Mouse (Mus musculus) liver, embryonic 13.5 days (tissue): Measurements from ENCODE around the gene Mdm2. TPM values are rescaled to one million over a fixed set of nuclear protein-coding genes. Genes with fewer than 3 reads are reported as not detected.

Source experiments
- ATAC-seq: fragments of 200-750 bp; cut with Nextera tagmentation; 2 replicates; pipeline ENCODE4 v1.8.0; 2017; ENCODE audit warnings: low read depth, mild to moderate bottlenecking, moderate number of reproducible peaks, moderate library complexity
- DNase-seq: peaks from one replicate; pipeline ENCODE4 v3.0.0; 2022
- H3K27ac ChIP-seq: fragments of 300-500 bp; sonication (generic); 2 replicates; pipeline ENCODE4 v1.5.1; 2015; ENCODE audit warnings: moderate library complexity, mild to moderate bottlenecking, inconsistent platforms
- H3K27me3 ChIP-seq: fragments of 300-500 bp; sonication (generic); 2 replicates; pipeline ENCODE4 v1.6.1; 2015; ENCODE audit warnings: mild to moderate bottlenecking, inconsistent platforms
- H3K36me3 ChIP-seq: fragments of 300-500 bp; sonication (generic); 2 replicates; pipeline ENCODE4 v1.6.1; 2015; ENCODE audit warnings: mild to moderate bottlenecking, inconsistent platforms
- H3K4me1 ChIP-seq: fragments of 300-500 bp; sonication (generic); replicated peaks from 2 replicates; pipeline ENCODE4 v1.6.1; 2015; ENCODE audit warnings: inconsistent platforms
- H3K4me2 ChIP-seq: fragments of 300-500 bp; sonication (generic); 2 replicates; pipeline ENCODE4 v1.6.1; 2015; ENCODE audit warnings: inconsistent platforms, mild to moderate bottlenecking, moderate library complexity
- H3K4me3 ChIP-seq: fragments of 300-500 bp; sonication (generic); replicated peaks from 2 replicates; pipeline ENCODE4 v1.5.1; 2015; ENCODE audit warnings: mild to moderate bottlenecking, inconsistent platforms
- H3K9ac ChIP-seq: fragments of 300-500 bp; sonication (generic); 2 replicates; pipeline ENCODE4 v1.6.1; 2015; ENCODE audit warnings: mild to moderate bottlenecking, inconsistent platforms
- H3K9me3 ChIP-seq: fragments of 300-500 bp; sonication (generic); replicated peaks from 2 replicates; pipeline ENCODE4 v1.6.1; 2016; ENCODE audit warnings: inconsistent platforms
- WGBS: fragments of 180-500 bp; shearing (Covaris S2); methylation state at CpG from one replicate; pipeline ENCODE4 v1.1.7; 2015; ENCODE audit not compliant: insufficient replicate concordance; 5-methylcytosine and 5-hydroxymethylcytosine counted together
- polyA plus RNA-seq: library from polyadenylated mRNA; unstranded; fragments of >200 nt; fragmentation: Nextera tagmentation; extraction: Ambion mirVana; gene quantifications from 2 replicates; pipeline ENCODE4 v1.2.1, GENCODE M21; 2015

Gene Mdm2
- polyA plus RNA-seq, 1 experiment from 2014 or later, result 16.3 TPM

DNA sequence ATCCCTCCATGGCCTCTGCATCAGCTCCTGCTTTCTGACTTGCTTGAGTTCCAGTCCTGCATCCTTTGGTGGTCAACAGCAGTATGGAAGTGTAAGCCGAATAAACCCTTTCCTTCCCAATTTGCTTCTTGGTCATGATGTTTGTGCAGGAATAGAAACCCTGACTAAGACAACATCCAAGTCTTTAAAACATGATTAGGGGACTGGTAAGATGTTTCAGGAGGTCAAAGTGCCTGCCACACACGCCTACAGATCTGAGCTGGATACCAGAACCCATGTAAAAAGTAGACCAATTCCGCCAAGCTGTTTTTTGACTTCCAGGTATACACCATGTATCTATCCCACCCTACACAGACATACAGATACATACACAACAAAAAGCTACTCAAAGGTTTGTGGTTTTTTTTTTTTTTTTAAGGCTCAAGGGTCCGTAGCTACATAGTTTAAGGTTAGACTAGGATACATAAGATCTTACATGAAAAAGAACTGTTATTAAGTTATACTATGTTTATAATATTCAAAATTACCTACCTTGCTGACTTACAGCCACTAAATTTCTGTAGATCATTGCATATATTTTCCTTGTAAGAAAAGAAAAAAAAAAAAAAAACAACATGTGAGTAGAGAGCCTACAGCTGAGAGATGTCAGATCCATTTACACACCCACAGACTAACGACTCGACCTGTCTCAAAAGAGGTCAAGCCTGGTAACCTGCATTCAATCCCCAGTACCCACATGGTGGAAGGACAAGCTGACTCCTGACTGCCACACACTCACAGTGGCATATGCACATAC lies 9.3 kb downstream of the Mdm2 start:
- 89% methylated on average over 6 of the region's 6 CpGs for WGBS
- H3K27me3 ChIP-seq, result no peaks in the 10 kb centered on the region
- H3K4me3 ChIP-seq, result no peak overlapping the region
- no peaks in the 10 kb centered on the region for H3K9me3 ChIP-seq
- no peak for ATAC-seq
- no peak overlapping the region for H3K9ac ChIP-seq
- H3K4me1 ChIP-seq, result peaks cover 3% of the 10 kb centered on the region; the same call in 1 of the 2 replicates
- H3K36me3 ChIP-seq, result peaks cover 93% of the 10 kb centered on the region
- H3K4me2 ChIP-seq, result no peak overlapping the region
- DNase-seq, result no peak
- H3K27ac ChIP-seq, result no peak overlapping the region

DNA sequence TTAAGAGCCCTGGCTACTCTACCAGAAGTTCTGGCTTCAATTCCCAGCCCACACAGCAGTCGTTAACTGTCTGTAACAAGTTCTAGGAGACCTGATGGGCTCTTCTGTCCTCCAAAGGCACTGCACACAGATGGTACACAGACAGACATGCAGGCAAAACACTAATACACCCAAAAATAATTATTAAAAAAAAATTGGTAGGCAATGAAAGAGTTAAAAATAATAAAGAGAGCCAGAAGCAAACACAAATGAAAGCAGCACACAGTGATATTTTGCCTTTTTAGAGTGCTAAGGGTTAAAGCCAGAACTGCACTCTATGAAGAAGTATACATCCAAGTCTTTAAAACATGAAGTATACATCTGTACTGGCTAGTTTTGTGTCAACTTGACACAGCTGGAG lies 10.1 kb downstream of the Mdm2 start:
- no peak overlapping the region for H3K4me3 ChIP-seq
- no peaks in the 10 kb centered on the region for H3K9me3 ChIP-seq
- 82% methylated on average over 1 of the region's 1 CpGs for WGBS
- peaks cover 3% of the 10 kb centered on the region; the same call in 1 of the 2 replicates for H3K4me1 ChIP-seq
- no peak overlapping the region for H3K9ac ChIP-seq
- no peak overlapping the region for H3K27ac ChIP-seq
- DNase-seq (no peak), ATAC-seq (no peak)
- peaks cover 96% of the 10 kb centered on the region for H3K36me3 ChIP-seq
- no peak overlapping the region for H3K4me2 ChIP-seq
- no peaks in the 10 kb centered on the region for H3K27me3 ChIP-seq

- H3K36me3 ChIP-seq, result peaks cover 96% of the 10 kb centered on the region
- no peak overlapping the region for H3K9ac ChIP-seq
- WGBS, result 91% methylated on average over 4 of the region's 4 CpGs
- H3K27ac ChIP-seq, result no peak overlapping the region
- no peaks in the 10 kb centered on the region for H3K27me3 ChIP-seq
- ATAC-seq (no peak), DNase-seq (no peak)
- H3K4me1 ChIP-seq, result peaks cover 3% of the 10 kb centered on the region; the same call in 1 of the 2 replicates
- H3K9me3 ChIP-seq, result no peaks in the 10 kb centered on the region
- no peak overlapping the region for H3K4me2 ChIP-seq
- no peak overlapping the region for H3K4me3 ChIP-seq
Measured at GRCm38 (mm10) chr10:117699914-117700313, 10.6 kb downstream of the Mdm2 start.

DNA sequence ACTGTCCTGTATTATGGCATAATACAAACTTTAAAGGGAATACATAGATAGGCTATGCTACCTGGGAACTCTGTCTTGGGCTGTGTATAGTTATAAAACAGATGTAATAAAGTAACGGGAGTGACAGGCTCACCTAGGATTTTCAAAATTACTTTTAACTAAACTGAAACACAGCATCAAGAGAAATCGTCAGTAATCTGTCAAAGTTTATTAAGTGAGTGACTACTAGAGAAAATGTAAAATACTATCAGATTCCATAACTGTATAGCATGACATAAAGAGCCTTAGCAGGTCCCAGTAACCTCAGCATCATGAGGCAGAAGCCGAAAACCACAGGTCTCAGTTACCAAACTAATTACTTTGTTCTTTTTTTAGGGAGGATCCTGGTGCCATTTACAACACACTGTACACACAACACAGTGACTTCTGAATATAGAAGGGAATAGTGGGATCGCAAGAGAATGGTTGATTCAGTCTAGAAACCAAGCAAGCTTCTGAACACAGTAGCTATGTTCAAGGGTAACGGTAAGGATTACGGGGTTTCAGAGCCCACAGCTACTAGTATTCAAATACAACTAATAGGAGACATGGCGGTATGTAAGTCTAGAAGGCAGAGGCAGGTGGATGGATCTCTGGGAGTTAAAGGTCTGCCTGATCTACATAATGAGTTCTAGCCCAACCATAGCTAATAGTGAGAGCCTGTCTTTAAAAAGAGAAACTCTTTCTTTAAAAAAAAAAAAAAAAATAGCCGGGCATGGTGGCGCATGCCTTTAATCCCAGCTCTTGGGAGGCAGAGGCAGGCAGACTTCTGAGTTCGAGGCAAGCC lies 12.0 kb downstream of the Mdm2 start:
- no peaks in the 10 kb centered on the region for H3K27me3 ChIP-seq
- H3K4me2 ChIP-seq, result no peak overlapping the region
- peaks cover 3% of the 10 kb centered on the region; the same call in 1 of the 2 replicates for H3K4me1 ChIP-seq
- 92% methylated on average over 10 of the region's 10 CpGs for WGBS
- H3K27ac ChIP-seq, result no peak overlapping the region
- DNase-seq (no peak), ATAC-seq (no peak)
- no peak overlapping the region for H3K4me3 ChIP-seq
- no peak overlapping the region for H3K9ac ChIP-seq
- H3K36me3 ChIP-seq, result peaks cover 95% of the 10 kb centered on the region
- H3K9me3 ChIP-seq, result no peaks in the 10 kb centered on the region

DNA sequence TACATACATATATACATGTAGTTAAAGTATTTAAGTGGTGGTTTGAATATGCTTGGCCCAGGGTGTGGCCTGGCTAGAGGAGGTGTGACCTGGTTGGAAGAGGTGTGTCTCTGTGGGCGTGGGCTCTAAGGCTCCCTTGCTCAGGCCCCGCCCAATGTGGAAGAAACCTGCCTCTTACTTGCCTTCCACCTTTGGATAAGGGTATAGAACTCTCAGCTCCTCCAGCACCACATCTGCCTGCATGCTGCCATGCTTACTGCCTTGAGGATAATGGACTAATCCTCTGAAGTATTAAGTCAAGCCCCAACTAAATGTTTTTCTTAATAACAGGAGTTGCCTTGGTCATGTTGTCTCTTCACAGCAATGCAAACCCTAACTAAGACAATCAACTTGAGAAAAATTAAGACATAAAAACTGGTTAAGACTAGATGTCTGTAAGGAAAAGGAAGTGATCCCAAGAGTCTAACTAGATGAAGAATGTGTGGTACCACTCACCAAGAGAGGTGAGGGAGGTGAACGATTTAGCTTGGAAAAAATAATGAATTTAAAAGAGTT lies 12.9 kb downstream of the Mdm2 start:
- no peaks in the 10 kb centered on the region for H3K9me3 ChIP-seq
- ATAC-seq (peak; percentile 72), DNase-seq (no peak)
- H3K4me2 ChIP-seq, result no peak overlapping the region
- H3K27me3 ChIP-seq, result no peaks in the 10 kb centered on the region
- H3K4me1 ChIP-seq, result peaks cover 3% of the 10 kb centered on the region; the same call in 1 of the 2 replicates
- H3K4me3 ChIP-seq, result no peak overlapping the region
- no peak overlapping the region for H3K27ac ChIP-seq
- H3K9ac ChIP-seq, result no peak overlapping the region
- WGBS, result 88% methylated on average over 3 of the region's 3 CpGs
- peaks cover 92% of the 10 kb centered on the region for H3K36me3 ChIP-seq

GRCm38 (mm10) chr10:117696827-117697560 lies 13.6 kb downstream of the Mdm2 start:
- no peak for DNase-seq
- Histone ChIP-seq H3K9me3 (no peaks in the 10 kb centered on the region), H3K27ac (no peak overlapping the region), H3K9ac (no peak overlapping the region), H3K27me3 (no peaks in the 10 kb centered on the region), H3K4me2 (no peak overlapping the region), H3K4me3 (no peak overlapping the region), H3K36me3 (peaks cover 95% of the 10 kb centered on the region), H3K4me1 (peaks cover 3% of the 10 kb centered on the region; the same call in 1 of the 2 replicates)
- ATAC-seq, result peak; percentile 7; the same call in 1 of the 2 replicates
- WGBS, result 86% methylated on average over 6 of the region's 6 CpGs

- Histone ChIP-seq H3K9me3 (no peaks in the 10 kb centered on the region), H3K36me3 (peaks cover 94% of the 10 kb centered on the region)
- ATAC-seq, result no peak
Measured at GRCm38 (mm10) chr10:117696021-117696826, 14.3 kb downstream of the Mdm2 start.

GRCm38 (mm10) chr10:117695605-117696004 lies 15.0 kb downstream of the Mdm2 start:
- H3K27ac ChIP-seq, result no peak overlapping the region
- peaks cover 94% of the 10 kb centered on the region for H3K36me3 ChIP-seq
- ATAC-seq (no peak), DNase-seq (no peak)
- no peaks in the 10 kb centered on the region for H3K9me3 ChIP-seq
- H3K4me2 ChIP-seq, result no peak overlapping the region
- WGBS, result 88% methylated on average over 4 of the region's 4 CpGs
- peaks cover 3% of the 10 kb centered on the region; the same call in 1 of the 2 replicates for H3K4me1 ChIP-seq
- H3K27me3 ChIP-seq, result no peaks in the 10 kb centered on the region
- no peak overlapping the region for H3K4me3 ChIP-seq
- H3K9ac ChIP-seq, result no peak overlapping the region

More at GRCm38 (mm10) chr10:117696021-117696826, 14.3 kb downstream of the Mdm2 start:
- H3K4me3 ChIP-seq, result no peak overlapping the region
- 82% methylated on average over 8 of the region's 8 CpGs for WGBS
- H3K4me1 ChIP-seq, result peaks cover 3% of the 10 kb centered on the region; the same call in 1 of the 2 replicates
- H3K4me2 ChIP-seq, result no peak overlapping the region
- no peak for DNase-seq
- H3K27ac ChIP-seq, result no peak overlapping the region
- H3K27me3 ChIP-seq, result no peaks in the 10 kb centered on the region
- H3K9ac ChIP-seq, result no peak overlapping the region

DNA sequence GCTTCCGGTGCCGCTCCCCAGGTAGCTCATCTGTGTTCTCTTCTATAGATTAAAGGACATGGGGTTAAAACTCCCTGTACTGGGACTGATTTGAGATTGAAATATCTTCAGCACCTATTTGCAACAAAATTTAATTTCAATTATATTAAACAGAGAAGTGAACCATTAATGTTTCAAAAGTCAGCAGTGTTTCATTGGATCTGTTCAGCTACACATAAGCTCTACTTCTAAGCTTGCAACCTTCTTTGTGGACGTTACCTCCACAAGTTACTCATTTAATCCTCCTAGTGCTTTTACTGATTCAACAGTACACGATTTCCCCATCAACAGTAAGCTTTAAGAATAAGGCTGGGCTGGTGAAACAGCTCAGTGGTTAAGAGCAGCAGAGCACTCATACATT lies 15.5 kb downstream of the Mdm2 start:
- peaks cover 94% of the 10 kb centered on the region for H3K36me3 ChIP-seq
- H3K4me2 ChIP-seq, result no peak overlapping the region
- no peak overlapping the region for H3K27ac ChIP-seq
- 91% methylated on average over 4 of the region's 4 CpGs for WGBS
- no peaks in the 10 kb centered on the region for H3K9me3 ChIP-seq
- H3K27me3 ChIP-seq, result no peaks in the 10 kb centered on the region
- DNase-seq (no peak), ATAC-seq (no peak)
- no peak overlapping the region for H3K4me3 ChIP-seq
- peaks cover 3% of the 10 kb centered on the region; the same call in 1 of the 2 replicates for H3K4me1 ChIP-seq
- no peak overlapping the region for H3K9ac ChIP-seq

DNA sequence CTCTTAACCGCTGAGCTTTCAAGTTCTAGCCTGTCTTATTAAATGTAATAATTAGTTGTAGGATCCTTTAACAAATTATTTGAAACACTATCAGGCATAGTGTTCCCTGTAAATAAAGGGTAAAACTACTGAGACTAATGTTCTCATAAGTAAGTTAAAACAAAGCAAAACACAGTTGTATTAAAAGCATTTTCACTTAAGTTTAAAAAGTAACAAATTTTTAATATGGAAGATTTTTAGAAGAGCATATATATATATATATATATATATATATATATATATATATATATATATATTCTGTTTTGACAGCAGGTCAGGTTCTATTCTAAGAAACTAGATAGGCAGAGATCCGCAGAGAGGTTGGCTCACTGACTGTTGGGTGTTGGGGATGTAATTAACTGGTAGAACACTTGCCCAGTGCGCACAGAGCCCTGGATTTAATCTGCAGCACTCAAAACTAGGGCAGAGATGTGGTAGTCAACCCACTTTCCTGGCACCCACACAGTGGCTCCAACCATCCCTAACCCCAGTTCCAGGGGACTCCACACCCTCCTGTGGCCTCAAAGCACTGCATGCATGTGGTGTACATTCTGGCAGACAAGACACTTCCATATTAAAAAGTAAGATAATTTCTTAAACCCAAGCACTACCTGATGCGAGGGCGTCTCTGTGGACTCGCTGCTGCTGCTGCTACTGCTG lies 16.2 kb downstream of the Mdm2 start:
- no peak overlapping the region for H3K4me2 ChIP-seq
- H3K27ac ChIP-seq, result no peak overlapping the region
- WGBS, result 88% methylated on average over 6 of the region's 6 CpGs
- H3K36me3 ChIP-seq, result peaks cover 92% of the 10 kb centered on the region
- H3K9me3 ChIP-seq, result no peaks in the 10 kb centered on the region
- H3K9ac ChIP-seq, result no peak overlapping the region
- DNase-seq (no peak), ATAC-seq (no peak)
- H3K4me3 ChIP-seq, result no peak overlapping the region
- peaks cover 3% of the 10 kb centered on the region; the same call in 1 of the 2 replicates for H3K4me1 ChIP-seq
- H3K27me3 ChIP-seq, result no peaks in the 10 kb centered on the region
